Mouse (Mus musculus): ENCODE data around the gene Abi3bp. TPM values are rescaled to one million over a fixed set of nuclear protein-coding genes. Genes with fewer than 3 reads are reported as not detected.

Abi3bp gene
- polyA plus RNA-seq, 1 experiment = not detected

GRCm38 (mm10) chr16:56705731-56706130 lies 228.1 kb downstream of the Abi3bp start:
- no peaks in the 10 kb centered on the region for H3K27me3 ChIP-seq (ENCODE audit: control insufficient read depth)
- no peaks in the 10 kb centered on the region for H3K4me1 ChIP-seq (ENCODE audit: control insufficient read depth)
- no peaks in the 10 kb centered on the region for H3K9me3 ChIP-seq (ENCODE audit: control insufficient read depth, low read length)
- no peak for TF ChIP-seq GATA1 (IDR thresholded peaks at IDR 0.05; ENCODE audit: low read length)
- no peak for TF ChIP-seq TAL1 (IDR thresholded peaks at IDR 0.05; ENCODE audit: low read length)
- H3K36me3 ChIP-seq (ENCODE audit: control insufficient read depth) = peaks cover 81% of the 10 kb centered on the region
- no peak overlapping the region for H3K4me3 ChIP-seq (replicated peaks)

- H3K9me3 ChIP-seq (ENCODE audit: control insufficient read depth, low read length) = no peaks in the 10 kb centered on the region
- peaks cover 5% of the 10 kb centered on the region for H3K4me1 ChIP-seq (ENCODE audit: control insufficient read depth)
- peaks cover 77% of the 10 kb centered on the region for H3K36me3 ChIP-seq (ENCODE audit: control insufficient read depth)
- TF ChIP-seq TAL1 (IDR thresholded peaks at IDR 0.05; ENCODE audit: low read length) = no peak
- TF ChIP-seq GATA1 (IDR thresholded peaks at IDR 0.05; ENCODE audit: low read length) = no peak
- H3K4me3 ChIP-seq (replicated peaks) = no peak overlapping the region
- H3K27me3 ChIP-seq (ENCODE audit: control insufficient read depth) = no peaks in the 10 kb centered on the region
Measured at GRCm38 (mm10) chr16:56710071-56710470, 232.4 kb downstream of the Abi3bp start.

- Histone ChIP-seq H3K36me3 (ENCODE audit: control insufficient read depth) (peaks cover 35% of the 10 kb centered on the region), H3K9me3 (ENCODE audit: control insufficient read depth, low read length) (no peaks in the 10 kb centered on the region), H3K4me1 (ENCODE audit: control insufficient read depth) (peaks cover 52% of the 10 kb centered on the region), H3K27me3 (ENCODE audit: control insufficient read depth) (no peaks in the 10 kb centered on the region), H3K4me3 (replicated peaks) (peak overlapping the region; percentile 92)
- TF ChIP-seq GATA1 (IDR thresholded peaks at IDR 0.05; ENCODE audit: low read length) = no peak
- TF ChIP-seq TAL1 (IDR thresholded peaks at IDR 0.05; ENCODE audit: low read length) = no peak
Measured at GRCm38 (mm10) chr16:56715608-56716007, 237.9 kb downstream of the Abi3bp start.

- H3K4me3 ChIP-seq (replicated peaks) = peak overlapping the region; percentile 92
- H3K36me3 ChIP-seq (ENCODE audit: control insufficient read depth) = peaks cover 24% of the 10 kb centered on the region
- no peak for TF ChIP-seq GATA1 (IDR thresholded peaks at IDR 0.05; ENCODE audit: low read length)
- no peak for TF ChIP-seq TAL1 (IDR thresholded peaks at IDR 0.05; ENCODE audit: low read length)
- H3K4me1 ChIP-seq (ENCODE audit: control insufficient read depth) = peaks cover 60% of the 10 kb centered on the region
- no peaks in the 10 kb centered on the region for H3K9me3 ChIP-seq (ENCODE audit: control insufficient read depth, low read length)
- no peaks in the 10 kb centered on the region for H3K27me3 ChIP-seq (ENCODE audit: control insufficient read depth)
Measured at GRCm38 (mm10) chr16:56716557-56717179, 239.0 kb downstream of the Abi3bp start.

- Histone ChIP-seq H3K27me3 (ENCODE audit: control insufficient read depth) (no peaks in the 10 kb centered on the region), H3K4me3 (replicated peaks) (peak within 1 kb of the TSS; percentile 92), H3K4me1 (ENCODE audit: control insufficient read depth) (peaks cover 62% of the 10 kb centered on the region), H3K9me3 (ENCODE audit: control insufficient read depth, low read length) (no peaks in the 10 kb centered on the region), H3K36me3 (ENCODE audit: control insufficient read depth) (peaks cover 16% of the 10 kb centered on the region)
- TF ChIP-seq TAL1 (IDR thresholded peaks at IDR 0.05; ENCODE audit: low read length) (no peak), GATA1 (IDR thresholded peaks at IDR 0.05; ENCODE audit: low read length) (no peak)
Measured at GRCm38 (mm10) chr16:56717224-56718200, 239.8 kb downstream of the Abi3bp start, which contains the start of gene Tfg. Gene Tfg, minus strand, starts transcription at chr16:56717450.

GRCm38 (mm10) chr16:56719031-56719430 lies 241.4 kb downstream of the Abi3bp start:
- peak overlapping the region; percentile 92 for H3K4me3 ChIP-seq (replicated peaks)
- peaks cover 5% of the 10 kb centered on the region for H3K36me3 ChIP-seq (ENCODE audit: control insufficient read depth)
- peaks cover 62% of the 10 kb centered on the region for H3K4me1 ChIP-seq (ENCODE audit: control insufficient read depth)
- TF ChIP-seq GATA1 (IDR thresholded peaks at IDR 0.05; ENCODE audit: low read length) (peak; percentile 33; the same call in 1 of the 2 replicates), TAL1 (IDR thresholded peaks at IDR 0.05; ENCODE audit: low read length) (peak; percentile 28; the same call in 1 of the 3 replicates)
- H3K9me3 ChIP-seq (ENCODE audit: control insufficient read depth, low read length) = no peaks in the 10 kb centered on the region
- H3K27me3 ChIP-seq (ENCODE audit: control insufficient read depth) = no peaks in the 10 kb centered on the region

GRCm38 (mm10) chr16:56722357-56722756 lies 244.7 kb downstream of the Abi3bp start:
- H3K9me3 ChIP-seq (ENCODE audit: control insufficient read depth, low read length) = no peaks in the 10 kb centered on the region
- no peaks in the 10 kb centered on the region for H3K36me3 ChIP-seq (ENCODE audit: control insufficient read depth)
- no peak overlapping the region for H3K4me3 ChIP-seq (replicated peaks)
- TF ChIP-seq GATA1 (IDR thresholded peaks at IDR 0.05; ENCODE audit: low read length) (no peak), TAL1 (IDR thresholded peaks at IDR 0.05; ENCODE audit: low read length) (no peak)
- H3K4me1 ChIP-seq (ENCODE audit: control insufficient read depth) = peaks cover 41% of the 10 kb centered on the region
- H3K27me3 ChIP-seq (ENCODE audit: control insufficient read depth) = no peaks in the 10 kb centered on the region

- Histone ChIP-seq H3K4me1 (ENCODE audit: control insufficient read depth) (peaks cover 17% of the 10 kb centered on the region), H3K36me3 (ENCODE audit: control insufficient read depth) (no peaks in the 10 kb centered on the region), H3K4me3 (replicated peaks) (no peak overlapping the region), H3K9me3 (ENCODE audit: control insufficient read depth, low read length) (no peaks in the 10 kb centered on the region), H3K27me3 (ENCODE audit: control insufficient read depth) (no peaks in the 10 kb centered on the region)
- no peak for TF ChIP-seq GATA1 (IDR thresholded peaks at IDR 0.05; ENCODE audit: low read length)
Measured at GRCm38 (mm10) chr16:56724927-56725326, 247.2 kb downstream of the Abi3bp start.

- Histone ChIP-seq H3K36me3 (ENCODE audit: control insufficient read depth) (no peaks in the 10 kb centered on the region), H3K9me3 (ENCODE audit: control insufficient read depth, low read length) (no peaks in the 10 kb centered on the region), H3K27me3 (ENCODE audit: control insufficient read depth) (no peaks in the 10 kb centered on the region), H3K4me1 (ENCODE audit: control insufficient read depth) (no peaks in the 10 kb centered on the region), H3K4me3 (replicated peaks) (no peak overlapping the region)
- no peak for TF ChIP-seq TAL1 (IDR thresholded peaks at IDR 0.05; ENCODE audit: low read length)
- no peak for TF ChIP-seq GATA1 (IDR thresholded peaks at IDR 0.05; ENCODE audit: low read length)
Measured at GRCm38 (mm10) chr16:56729060-56729459, 251.4 kb downstream of the Abi3bp start.

Other genes with a start within 250 kb of the Abi3bp start
- 2.6 and 4.0 TPM in 2 replicates for gene Tfg, start 239.6 kb downstream of the Abi3bp start, polyA plus RNA-seq (2012)

Measured in erythroblast, embryonic 14.5 days (primary cell).